Mouse (Mus musculus): ENCODE measurements around the gene Gbf1. TPM values are rescaled to one million over a fixed set of nuclear protein-coding genes. Genes with fewer than 3 reads are reported as not detected.

Gene Gbf1
- polyA plus RNA-seq, 1 experiment from 2014 or later, result 28.0 TPM

DNA sequence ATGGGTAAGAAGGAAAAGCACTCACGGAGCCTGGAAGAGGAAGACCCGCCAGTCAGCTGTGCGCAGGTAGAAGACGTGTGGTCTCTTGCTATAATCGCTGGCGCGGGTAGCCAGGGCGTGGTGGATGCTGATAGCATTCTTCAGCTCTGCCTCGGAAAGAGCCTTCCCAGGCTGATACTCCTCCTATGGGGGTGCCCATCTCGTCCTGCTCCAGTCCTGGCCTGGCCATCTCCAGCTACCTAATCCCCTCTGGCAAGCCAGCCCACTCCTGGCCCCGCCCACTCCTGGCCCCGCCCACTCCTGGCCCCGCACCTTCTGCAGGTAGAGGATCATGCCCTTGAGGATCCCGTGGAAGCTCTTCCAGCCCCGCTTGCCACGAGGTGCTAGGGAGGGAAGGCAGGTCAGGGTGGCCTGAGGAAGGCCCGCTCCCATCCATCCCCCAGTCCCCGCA, 161.9 kb downstream of the Gbf1 start:
- TF ChIP-seq CTCF (IDR thresholded peaks at IDR 0.05; ENCODE audit: low read depth), result no peak
- no peak for ATAC-seq
- Histone ChIP-seq H3K9ac (ENCODE audit: low read depth, low read length) (0 out of 2 replicates have a peak overlapping the region, but pooled peaks have one; percentile 12), H3K9me3 (ENCODE audit: control insufficient read depth) (no peaks in the 10 kb centered on the region), H3K4me3 (ENCODE audit: low read depth, low read length) (no peak overlapping the region), H3K27me3 (replicated peaks; ENCODE audit: control insufficient read depth, insufficient read depth, low read length) (peaks cover 41% of the 10 kb centered on the region), H3K27ac (ENCODE audit: low read depth, low read length) (no peak overlapping the region), H3K4me1 (replicated peaks; ENCODE audit: control insufficient read depth, insufficient read depth, low read length) (0 out of 2 replicates have a peak, but pooled peaks cover 1% of the 10 kb centered on the region), H3K36me3 (ENCODE audit: control insufficient read depth, insufficient read depth) (peaks cover 27% of the 10 kb centered on the region), H3K4me2 (replicated peaks; ENCODE audit: low read depth) (peak overlapping the region; percentile 25; the same call in 1 of the 2 replicates)
- 24% methylated on average over 18 of the region's 18 CpGs for WGBS

DNA sequence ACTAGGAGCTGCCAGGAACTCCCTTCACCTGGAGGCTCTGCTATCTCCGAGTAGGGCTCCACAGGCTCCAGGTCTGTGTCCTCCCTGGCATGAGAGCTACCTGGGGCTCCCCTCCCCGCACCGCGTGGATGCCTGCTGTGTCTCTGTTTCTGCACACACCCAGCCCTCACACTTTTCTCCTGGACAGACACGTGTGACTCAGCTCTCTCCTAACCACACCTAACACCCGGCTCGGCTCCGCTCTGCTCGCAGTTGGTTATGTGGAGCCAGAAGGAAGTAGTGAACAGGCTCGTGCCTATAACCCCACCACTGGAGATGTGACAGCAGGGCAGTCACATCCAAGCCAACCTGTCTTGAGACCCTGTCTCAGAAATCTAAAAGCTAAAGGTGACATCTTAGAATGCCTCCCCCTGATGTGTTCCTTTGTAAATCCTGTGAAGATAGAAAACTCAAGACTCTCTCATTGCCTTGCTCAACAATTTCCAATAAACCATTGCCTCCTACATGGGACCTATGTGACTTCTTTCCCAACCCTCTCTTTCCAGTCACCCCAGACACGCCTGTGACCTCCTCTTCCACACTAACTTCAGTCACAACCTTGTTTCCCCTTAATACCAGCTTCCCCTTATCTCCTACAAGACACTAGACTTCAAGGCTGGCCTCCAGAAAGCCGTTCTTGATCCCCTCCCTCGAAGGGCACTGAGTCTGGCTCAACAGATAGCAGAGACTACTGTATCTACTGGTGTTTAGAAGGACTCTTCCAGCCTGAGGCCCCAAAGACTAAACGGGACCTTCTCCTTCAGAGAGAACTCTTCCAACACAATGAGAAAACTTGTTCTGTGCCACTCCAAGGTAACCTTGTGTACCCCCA, 162.8 kb downstream of the Gbf1 start:
- 20% methylated on average over 14 of the region's 14 CpGs for WGBS
- no peak overlapping the region for H3K9ac ChIP-seq (ENCODE audit: low read depth, low read length)
- H3K36me3 ChIP-seq (ENCODE audit: control insufficient read depth, insufficient read depth), result peaks cover 20% of the 10 kb centered on the region
- no peak overlapping the region; the same call in 1 of the 2 replicates for H3K27ac ChIP-seq (ENCODE audit: low read depth, low read length)
- H3K27me3 ChIP-seq (replicated peaks; ENCODE audit: control insufficient read depth, insufficient read depth, low read length), result peaks cover 48% of the 10 kb centered on the region
- no peak overlapping the region for H3K4me3 ChIP-seq (ENCODE audit: low read depth, low read length)
- TF ChIP-seq CTCF (IDR thresholded peaks at IDR 0.05; ENCODE audit: low read depth), result no peak
- ATAC-seq, result no peak
- no peaks in the 10 kb centered on the region for H3K4me1 ChIP-seq (replicated peaks; ENCODE audit: control insufficient read depth, insufficient read depth, low read length)
- H3K4me2 ChIP-seq (replicated peaks; ENCODE audit: low read depth), result peak overlapping the region; percentile 25; the same call in 1 of the 2 replicates
- no peaks in the 10 kb centered on the region for H3K9me3 ChIP-seq (ENCODE audit: control insufficient read depth)

DNA sequence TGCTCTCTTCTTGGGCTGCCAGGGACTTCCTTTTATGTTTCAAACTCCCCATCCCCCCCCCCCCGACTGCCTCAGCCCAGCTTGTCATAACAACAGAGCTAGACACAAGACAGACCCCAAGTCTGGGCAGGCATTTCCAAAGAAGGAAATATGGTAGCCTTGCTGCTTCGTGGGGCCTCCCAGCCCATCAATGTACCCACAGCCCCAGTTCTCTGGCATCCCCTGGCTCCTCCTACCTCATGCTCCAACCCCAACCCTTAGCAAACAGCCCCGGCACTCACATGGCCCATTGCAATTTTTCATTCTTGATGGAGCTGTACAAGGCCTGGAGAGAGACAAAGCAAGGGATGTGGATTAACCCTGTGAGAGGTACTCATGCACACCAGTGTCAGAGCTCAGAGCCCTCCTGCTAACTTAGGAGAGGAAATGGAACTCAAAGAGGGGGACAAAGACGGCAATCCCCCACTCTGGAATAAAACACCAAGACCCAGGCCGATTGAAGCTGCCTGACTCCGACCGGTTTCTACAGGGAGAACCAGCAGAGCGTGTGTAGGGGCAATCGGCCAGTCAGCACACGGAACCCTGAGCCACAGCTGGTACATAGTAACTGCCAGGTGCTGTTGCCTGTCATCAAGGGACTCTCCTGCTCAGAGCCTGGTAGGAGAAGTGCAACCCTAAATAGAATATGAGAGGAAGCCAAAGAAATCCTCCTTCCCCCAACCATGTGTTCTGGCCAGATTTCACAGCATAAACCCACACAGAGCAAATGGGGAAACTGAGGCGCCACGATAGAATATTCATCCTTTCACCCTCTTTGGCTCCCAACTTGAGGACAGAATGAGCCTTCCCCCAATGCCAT, 163.7 kb downstream of the Gbf1 start:
- no peak overlapping the region for H3K9ac ChIP-seq (ENCODE audit: low read depth, low read length)
- peaks cover 12% of the 10 kb centered on the region for H3K36me3 ChIP-seq (ENCODE audit: control insufficient read depth, insufficient read depth)
- H3K27me3 ChIP-seq (replicated peaks; ENCODE audit: control insufficient read depth, insufficient read depth, low read length), result peaks cover 56% of the 10 kb centered on the region
- WGBS, result 36% methylated on average over 12 of the region's 12 CpGs
- no peak for TF ChIP-seq CTCF (IDR thresholded peaks at IDR 0.05; ENCODE audit: low read depth)
- no peaks in the 10 kb centered on the region for H3K9me3 ChIP-seq (ENCODE audit: control insufficient read depth)
- ATAC-seq, result 0 out of 2 replicates have a peak, but pooled peaks have one; percentile 9
- H3K4me1 ChIP-seq (replicated peaks; ENCODE audit: control insufficient read depth, insufficient read depth, low read length), result no peaks in the 10 kb centered on the region
- H3K27ac ChIP-seq (ENCODE audit: low read depth, low read length), result peak overlapping the region; percentile 21; the same call in 1 of the 2 replicates
- peak overlapping the region; percentile 66 for H3K4me2 ChIP-seq (replicated peaks; ENCODE audit: low read depth)
- H3K4me3 ChIP-seq (ENCODE audit: low read depth, low read length), result peak overlapping the region; percentile 39

DNA sequence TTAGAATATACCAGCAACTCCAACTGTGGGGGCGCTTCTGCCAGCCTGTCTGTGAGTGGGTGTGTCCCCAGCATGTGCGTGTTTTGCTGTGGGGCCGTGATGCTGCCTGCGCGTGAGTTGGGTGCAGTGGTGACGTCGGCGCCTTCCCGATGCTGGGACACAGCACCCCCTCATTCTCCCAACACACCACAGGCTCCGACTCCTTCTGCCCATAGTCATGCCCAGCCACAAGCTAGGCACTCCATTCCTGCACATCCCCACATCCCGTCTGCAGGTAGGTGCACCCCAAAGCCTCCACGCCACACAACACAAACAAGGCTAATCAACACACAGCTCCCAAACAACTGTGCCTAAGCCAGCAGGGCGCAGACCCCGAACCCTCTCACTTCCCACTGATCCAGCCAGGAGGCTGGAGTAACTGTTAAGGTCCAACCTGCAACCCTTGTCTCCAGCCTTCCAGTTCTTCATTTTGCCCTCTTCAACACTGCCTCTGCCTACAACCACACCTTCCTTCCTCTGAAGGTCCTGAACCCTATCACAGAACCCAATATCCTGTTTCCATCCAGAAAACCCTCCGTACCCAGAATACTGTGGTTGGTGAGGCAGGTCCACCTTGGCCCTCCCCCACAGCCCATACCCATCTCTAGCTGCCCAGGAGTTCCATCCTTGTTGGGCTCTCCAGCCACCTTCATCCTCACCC, 164.7 kb downstream of the Gbf1 start:
- Histone ChIP-seq H3K9me3 (ENCODE audit: control insufficient read depth) (no peaks in the 10 kb centered on the region), H3K9ac (ENCODE audit: low read depth, low read length) (peak overlapping the region; percentile 40), H3K4me3 (ENCODE audit: low read depth, low read length) (peak overlapping the region; percentile 39), H3K4me2 (replicated peaks; ENCODE audit: low read depth) (peak overlapping the region; percentile 66), H3K4me1 (replicated peaks; ENCODE audit: control insufficient read depth, insufficient read depth, low read length) (no peaks in the 10 kb centered on the region), H3K27ac (ENCODE audit: low read depth, low read length) (peak overlapping the region; percentile 21; the same call in 1 of the 2 replicates), H3K36me3 (ENCODE audit: control insufficient read depth, insufficient read depth) (peaks cover 2% of the 10 kb centered on the region; the same call in 1 of the 2 replicates), H3K27me3 (replicated peaks; ENCODE audit: control insufficient read depth, insufficient read depth, low read length) (peaks cover 57% of the 10 kb centered on the region)
- WGBS, result 23% methylated on average over 15 of the region's 15 CpGs
- TF ChIP-seq CTCF (IDR thresholded peaks at IDR 0.05; ENCODE audit: low read depth), result no peak
- ATAC-seq, result no peak

DNA sequence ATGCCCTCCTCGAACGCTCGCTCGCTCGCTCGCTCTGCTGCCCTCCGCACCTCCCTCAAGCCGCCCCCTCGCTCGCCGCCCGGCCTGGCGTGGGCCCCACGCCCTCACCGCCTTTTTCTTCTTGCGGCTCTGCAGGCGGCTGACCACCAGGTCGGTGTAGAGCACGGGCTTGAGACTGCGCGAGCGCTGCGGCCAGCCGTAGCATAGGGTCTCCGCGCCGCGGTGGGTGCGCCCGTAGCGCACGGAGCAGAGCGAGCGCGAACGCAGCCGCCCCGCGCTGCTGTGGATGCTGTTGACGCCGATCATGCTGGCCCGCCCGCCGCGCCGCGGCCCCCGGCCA, 165.2 kb downstream of the Gbf1 start:
- WGBS, result 2% methylated on average over 39 of the region's 48 CpGs
- Histone ChIP-seq H3K27ac (ENCODE audit: low read depth, low read length) (peak overlapping the region; percentile 62; the same call in 1 of the 2 replicates), H3K4me1 (replicated peaks; ENCODE audit: control insufficient read depth, insufficient read depth, low read length) (0 out of 2 replicates have a peak, but pooled peaks cover 2% of the 10 kb centered on the region)

More for the DNA sequence above, 165.2 kb downstream of the Gbf1 start:
- Histone ChIP-seq H3K4me3 (ENCODE audit: low read depth, low read length) (peak overlapping the region; percentile 39), H3K4me2 (replicated peaks; ENCODE audit: low read depth) (peak overlapping the region; percentile 66), H3K9me3 (ENCODE audit: control insufficient read depth) (no peaks in the 10 kb centered on the region), H3K9ac (ENCODE audit: low read depth, low read length) (peak overlapping the region; percentile 40), H3K27me3 (replicated peaks; ENCODE audit: control insufficient read depth, insufficient read depth, low read length) (peaks cover 62% of the 10 kb centered on the region), H3K36me3 (ENCODE audit: control insufficient read depth, insufficient read depth) (no peaks in the 10 kb centered on the region; the same call in 1 of the 2 replicates)
- no peak for TF ChIP-seq CTCF (IDR thresholded peaks at IDR 0.05; ENCODE audit: low read depth)
- 0 out of 2 replicates have a peak, but pooled peaks have one; percentile 0 for ATAC-seq
